Mouse (Mus musculus): Measurements from ENCODE around the gene Nyap1.

DNA sequence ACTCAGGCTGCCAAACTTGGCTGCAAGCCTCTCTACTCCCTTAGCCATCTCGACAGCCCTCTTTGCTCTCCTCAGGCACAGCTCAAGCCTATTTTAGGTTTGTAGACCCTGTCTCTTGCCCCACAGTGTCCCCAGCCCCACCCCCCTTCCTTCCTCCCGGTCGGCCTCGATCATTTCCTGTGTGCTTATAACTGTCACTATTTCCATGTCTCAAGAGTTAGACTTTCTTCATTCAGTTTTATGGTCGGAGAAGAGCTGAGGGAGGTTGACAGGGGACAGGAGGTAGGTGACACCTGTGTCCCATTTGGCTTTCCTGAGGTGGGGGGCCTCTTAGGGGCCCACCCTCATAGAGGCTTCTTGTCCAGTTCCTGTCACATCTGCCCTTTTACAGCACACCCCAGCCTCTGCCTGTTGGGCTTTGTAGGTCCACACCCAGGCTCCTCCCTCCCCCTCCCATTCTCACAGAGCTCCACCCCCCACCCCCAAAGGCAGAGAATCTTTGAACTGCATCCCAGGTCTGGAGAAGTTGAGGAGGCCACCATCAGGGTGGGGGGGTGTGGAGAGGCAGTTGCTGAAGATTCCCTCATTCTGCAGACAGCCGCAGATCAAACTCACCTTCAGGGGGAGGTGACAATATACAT is 7.9 kb upstream of the Nyap1 start:
- TF ChIP-seq CTCF (IDR thresholded peaks at IDR 0.05; ENCODE audit: low read depth): no peak
- TF ChIP-seq EP300 (IDR thresholded peaks at IDR 0.05; ENCODE audit: low read depth): no peak

All from liver, embryonic 14.5 days (tissue).